Mouse (Mus musculus): ENCODE measurements around the gene Senp8.

Gene Senp8

DNA sequence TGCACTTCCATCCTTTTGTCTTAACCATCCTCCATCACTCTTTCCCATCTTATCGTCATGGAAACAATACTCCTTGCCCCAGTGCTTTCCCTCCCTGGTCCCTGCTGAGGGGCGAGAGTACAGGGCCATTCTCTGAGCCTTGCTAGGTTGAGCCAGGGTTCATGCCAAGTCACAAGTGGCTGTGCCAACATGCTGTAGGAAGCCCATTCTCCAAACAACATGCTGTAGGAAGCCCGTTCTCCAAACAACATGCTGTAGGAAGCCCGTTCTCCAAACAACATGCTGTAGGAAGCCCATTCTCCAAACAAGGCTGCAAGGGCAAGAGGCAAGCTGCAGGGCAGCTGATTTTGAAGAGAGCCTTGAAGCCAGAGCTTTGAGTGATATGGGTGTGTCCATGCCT, 32.3 kb downstream of the Senp8 start:
- no peak for DNase-seq (ENCODE audit: extremely low read depth, insufficient read length, low spot score)

DNA sequence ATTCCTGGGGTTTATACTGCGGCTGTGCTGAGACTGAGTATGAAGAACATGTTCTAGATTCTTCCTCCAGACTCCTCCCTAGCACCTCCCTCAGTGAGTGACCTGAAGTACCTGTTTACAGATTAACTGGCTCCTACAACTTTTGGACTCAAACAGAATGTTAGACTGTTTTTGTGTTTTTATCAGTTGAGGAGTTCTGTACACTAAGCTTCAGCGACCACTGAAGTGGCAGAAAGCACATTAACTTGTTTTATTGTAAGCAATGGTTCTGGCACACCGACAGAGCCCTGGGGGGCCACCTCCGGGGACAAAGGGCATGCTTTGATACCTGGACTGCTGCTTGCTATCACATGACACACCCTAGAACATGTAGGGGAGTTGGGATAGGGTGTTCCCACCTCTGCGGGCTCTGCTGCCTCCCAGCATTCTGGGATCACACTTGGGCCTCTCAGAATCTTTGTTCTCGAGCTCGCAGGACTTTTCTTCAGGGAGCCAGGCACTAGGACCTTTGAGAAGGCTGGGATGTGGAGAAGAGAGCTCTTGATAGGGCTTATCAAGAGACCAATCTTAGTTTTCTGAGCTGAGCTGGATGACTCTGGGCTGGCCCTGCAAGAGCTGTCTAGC, 34.1 kb downstream of the Senp8 start:
- DNase-seq (ENCODE audit: extremely low read depth, insufficient read length, low spot score) = no peak

DNA sequence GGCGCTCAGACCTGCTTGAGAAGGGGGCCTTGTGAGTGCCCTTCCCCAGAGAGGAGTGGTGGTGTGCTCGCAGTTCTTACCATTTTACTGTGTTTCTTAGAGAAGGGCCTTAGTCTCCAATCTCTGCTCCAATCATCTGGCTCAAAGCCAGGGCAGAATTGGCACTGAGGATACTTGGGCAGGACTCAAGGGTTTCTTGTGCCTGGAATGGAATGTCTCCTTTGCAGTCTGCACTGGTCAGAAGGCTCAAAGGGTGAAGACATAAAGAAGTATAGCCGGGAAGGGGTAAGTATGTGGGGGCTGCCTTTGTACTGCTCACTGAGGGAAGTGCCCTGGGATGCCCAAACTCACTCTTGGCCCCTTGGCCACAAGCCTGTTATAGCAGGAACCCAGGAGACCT, 41.3 kb downstream of the Senp8 start:
- no peak for DNase-seq (ENCODE audit: extremely low read depth, insufficient read length, low spot score)

DNA sequence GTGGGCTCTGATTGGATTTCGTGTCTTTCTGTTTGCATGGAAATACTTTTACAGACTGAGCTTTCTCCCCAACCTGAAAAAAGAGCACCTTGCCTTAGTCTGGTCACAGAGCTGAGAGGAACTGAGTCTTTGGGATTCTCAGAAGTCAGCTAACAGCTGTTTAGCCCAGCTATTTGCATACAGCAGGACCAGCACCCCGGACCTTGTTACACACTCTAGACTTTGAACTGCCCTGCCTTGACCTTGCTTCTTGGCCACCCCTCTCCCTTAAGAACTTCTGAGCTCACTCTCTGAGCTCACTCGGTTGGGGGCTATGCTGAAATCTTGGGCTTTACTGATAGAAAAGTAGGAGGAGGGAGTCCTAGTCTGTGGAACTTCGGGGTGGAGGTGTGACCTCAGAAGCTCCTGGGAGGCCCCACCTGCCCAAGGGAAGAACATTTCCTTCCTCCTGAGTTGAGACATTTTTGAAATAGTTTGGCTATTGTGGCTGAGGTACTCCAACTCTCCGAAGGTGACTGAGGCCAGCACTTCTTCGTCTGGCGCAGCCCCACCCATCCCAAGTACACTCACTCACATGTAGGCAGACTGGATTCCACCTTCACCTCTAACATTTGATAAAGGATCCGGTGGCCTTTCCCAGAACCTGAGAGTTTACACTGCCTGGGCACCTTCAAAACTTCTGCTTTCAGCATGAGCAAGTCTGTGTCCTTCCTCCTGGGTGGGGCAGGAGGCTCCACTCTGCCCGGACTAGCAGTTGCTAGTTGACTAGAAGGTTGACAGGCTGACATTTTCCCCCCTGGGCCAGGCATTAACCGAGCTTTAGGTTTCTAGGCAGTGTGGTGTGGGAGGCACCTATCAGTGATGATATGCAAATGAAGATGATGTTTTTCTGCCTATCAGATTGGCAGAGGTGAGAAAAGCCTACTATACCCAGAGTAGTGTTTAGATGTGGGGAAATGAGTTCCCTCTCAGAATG, 43.4 kb downstream of the Senp8 start:
- DNase-seq (ENCODE audit: extremely low read depth, insufficient read length, low spot score) = no peak

DNA sequence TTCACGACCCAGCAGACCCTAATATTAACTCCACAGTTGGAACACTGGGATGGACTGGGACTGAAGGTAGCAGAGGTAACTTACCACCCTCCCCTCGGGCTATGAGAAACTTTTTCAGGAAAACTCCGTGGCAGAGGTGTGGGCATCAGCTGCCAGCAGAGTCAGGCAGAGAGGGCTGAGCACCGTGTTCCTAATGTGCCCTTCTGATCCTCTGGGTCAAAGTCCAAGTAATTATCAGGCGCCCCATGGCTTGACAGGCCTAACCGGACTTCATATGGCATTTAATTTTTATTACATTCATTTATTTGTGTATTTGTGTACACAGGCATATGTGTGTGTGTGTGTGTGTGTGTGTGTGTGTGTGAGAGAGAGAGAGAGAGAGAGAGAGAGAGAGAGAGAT, 47.4 kb downstream of the Senp8 start:
- no peak for DNase-seq (ENCODE audit: extremely low read depth, insufficient read length, low spot score)

DNA sequence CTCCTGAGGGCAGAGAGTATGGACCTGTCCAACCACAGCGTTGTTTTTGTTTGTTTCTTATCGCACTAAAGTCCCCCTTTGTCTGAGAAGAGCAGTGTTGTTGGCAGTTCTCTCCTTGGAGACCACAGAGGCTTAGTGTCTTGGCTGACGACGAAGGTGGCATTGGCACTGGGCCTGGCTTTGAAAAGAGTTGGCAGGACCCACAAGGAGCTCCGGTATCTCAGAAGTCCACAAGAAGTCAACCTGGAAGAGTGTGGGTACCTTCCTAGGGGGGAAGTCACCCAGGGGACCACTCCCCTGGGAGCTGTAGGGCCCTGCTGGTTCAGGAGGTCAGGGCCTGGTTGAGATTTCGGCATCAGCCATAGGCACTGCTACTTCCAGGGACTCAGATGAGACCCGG, 49.4 kb downstream of the Senp8 start:
- DNase-seq (ENCODE audit: extremely low read depth, insufficient read length, low spot score) = peak; percentile 37

DNA sequence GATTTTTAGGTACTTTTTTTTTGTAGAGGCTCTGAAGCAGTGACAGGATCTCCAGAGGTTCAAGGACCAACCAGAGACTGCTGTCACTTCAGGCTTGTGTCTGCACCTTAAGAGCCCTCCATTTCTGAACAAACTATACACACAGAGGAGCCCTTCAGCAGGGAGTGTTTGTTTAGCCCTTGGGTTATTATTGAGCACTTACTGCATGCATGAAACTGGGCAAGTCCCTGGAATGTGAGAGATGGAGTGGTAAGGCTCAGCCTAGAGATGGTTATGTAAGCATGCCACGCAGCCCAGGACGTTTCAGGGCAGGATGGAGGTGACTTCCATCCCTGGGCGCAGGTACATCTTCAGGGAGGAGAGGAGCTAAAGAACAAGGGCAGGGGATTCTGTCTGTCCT, 54.1 kb downstream of the Senp8 start:
- DNase-seq (ENCODE audit: extremely low read depth, insufficient read length, low spot score) = no peak

DNA sequence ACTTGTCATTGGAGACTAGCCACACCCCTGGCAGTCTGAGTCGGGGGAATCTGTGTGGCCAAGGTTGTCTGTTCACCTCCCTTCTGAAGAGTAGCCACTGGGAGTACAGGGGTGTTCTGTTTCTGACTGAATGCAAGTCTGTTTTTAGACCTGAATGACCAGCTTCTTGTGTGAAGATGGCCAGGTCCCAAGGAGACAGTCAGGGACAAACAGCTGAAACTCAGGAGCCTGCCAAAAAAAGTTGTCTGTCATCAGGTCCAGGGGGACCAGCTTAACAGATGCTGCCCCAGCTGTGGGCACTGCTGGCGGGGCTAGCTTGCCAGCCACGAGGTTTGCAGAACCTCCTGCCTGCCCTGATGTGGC, 55.1 kb downstream of the Senp8 start:
- no peak for DNase-seq (ENCODE audit: extremely low read depth, insufficient read length, low spot score)

DNA sequence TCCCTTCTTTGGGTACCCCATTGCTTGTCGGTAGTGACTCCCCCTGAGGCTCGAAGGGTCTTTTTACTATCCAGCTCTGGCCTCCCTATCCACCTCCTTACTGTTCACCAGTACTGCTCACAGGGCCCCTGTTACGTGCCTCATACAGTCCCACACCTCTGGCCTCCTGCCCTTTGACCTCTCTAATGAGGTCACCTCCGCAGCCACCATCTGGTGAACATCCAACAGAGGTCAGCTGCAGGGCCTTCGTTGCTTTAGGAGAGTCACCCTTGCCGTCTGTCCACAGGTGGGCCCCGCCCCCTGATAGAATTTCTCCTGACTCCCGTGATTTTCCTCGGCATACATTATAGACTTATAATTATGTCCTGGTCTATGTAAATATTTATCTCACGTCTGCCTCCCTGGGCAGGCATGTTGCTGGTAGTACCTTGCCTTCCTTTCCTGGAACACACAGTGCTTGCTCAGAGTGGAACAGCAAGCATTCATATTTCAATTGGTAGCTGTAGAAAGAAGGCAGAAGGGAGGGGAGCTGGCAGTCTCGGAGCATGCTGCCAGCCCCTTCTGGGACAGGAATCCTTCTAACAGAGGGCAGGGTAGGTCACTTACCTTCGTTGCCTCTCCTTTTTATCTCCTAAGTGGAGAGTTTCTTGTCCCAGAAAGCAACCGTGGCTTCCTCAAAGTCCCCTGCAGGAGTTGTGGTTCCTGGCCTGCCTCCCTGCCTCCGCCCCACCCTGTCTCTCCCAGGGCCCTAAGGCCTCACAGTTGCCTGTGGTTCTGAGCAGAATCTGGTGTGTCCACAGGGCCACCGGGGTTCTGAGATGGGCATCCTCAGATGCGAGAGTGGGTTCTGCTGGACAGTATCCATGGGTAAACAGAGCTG, 55.7 kb downstream of the Senp8 start:
- peak; percentile 78 for DNase-seq (ENCODE audit: extremely low read depth, insufficient read length, low spot score)

DNA sequence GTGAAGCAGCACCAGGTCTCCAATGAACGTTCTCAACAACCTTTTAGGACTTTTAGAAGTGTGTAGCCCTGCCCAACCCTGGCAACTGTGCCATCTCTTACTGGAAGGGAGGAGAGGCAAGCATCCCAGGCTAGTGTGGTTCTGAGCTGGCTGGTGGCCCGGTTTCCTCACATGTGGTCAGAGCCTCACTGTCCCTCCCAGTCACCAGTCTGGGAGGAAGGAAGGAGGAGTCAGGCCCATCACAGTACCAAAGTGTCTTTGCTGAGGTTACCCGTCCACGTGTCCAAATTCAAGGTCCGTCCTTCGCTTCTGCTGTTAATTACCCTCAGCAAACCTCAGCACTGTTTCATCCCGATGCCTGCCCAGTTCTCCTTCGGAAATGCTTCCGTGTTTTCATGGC, 58.4 kb downstream of the Senp8 start:
- no peak for DNase-seq (ENCODE audit: extremely low read depth, insufficient read length, low spot score)

DNA sequence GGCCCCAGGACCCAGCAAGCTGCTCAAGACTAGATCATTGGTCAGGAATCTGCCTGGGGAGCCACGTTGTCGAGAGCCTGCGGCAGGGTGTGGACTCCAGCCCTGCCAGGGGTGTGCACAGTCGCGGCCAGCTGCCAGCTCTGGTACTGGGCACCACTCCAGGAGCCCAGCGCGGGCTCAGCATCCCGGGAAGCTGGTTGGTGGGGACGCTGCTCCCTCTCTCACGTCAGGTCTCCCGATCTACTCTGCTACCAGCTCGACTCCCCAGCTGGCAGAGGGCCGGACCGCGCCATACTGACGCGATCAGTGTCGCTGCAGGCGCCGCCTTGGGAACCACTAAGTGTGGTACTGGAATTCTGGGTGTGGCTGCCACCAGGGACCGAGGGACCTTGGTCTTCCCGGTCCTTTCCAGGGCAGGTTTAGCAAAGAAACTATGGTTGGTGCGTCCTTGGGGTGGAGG, 58.8 kb downstream of the Senp8 start:
- peak; percentile 100 for DNase-seq (ENCODE audit: extremely low read depth, insufficient read length, low spot score)

DNA sequence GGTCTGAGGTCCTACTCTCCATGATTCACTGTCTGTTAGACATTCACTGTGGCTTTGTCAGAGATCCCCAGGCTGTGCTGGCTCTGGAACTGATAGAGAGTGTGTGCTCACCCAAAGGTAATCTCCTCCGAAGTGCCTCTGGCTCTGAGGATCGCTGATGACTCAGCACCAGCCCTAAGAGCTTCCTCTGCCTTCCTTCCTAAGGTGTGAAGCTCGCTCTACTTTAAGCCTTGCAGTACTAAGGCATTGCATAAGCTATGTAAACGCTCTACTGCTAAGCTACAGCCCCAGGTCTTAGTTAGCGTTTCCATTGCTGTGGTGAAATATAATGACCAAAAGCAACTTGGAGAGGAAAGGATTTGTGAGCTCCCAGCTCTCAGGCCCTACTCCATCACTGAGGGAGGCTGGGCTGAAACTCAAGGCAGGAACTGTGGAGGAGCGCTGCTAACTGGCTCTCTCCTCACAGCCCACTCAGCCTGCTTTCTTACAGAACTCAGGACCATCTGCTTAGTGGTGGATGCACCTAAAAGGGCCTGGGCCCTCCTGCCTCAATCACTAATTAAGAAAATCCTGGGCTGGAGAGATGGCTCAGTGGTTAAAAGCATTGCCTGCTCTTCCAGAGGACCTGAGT, 63.0 kb downstream of the Senp8 start:
- DNase-seq (ENCODE audit: extremely low read depth, insufficient read length, low spot score) = peak; percentile 63
